Mouse (Mus musculus): Measurements from ENCODE around the gene Kdm4c. TPM values are rescaled to one million over a fixed set of nuclear protein-coding genes. Genes with fewer than 3 reads are reported as not detected.
"Not testable (repeated sequence)": the region's sequence is repeated elsewhere in the genome, so short reads cannot be mapped to it uniquely, and the experiment has no call there.

Kdm4c gene
- total RNA-seq (2014; rRNA removed; ENCODE audit: low replicate concordance) (6.5 and 8.1 TPM in 2 replicates), polyA plus RNA-seq (2015; fragmentation: Nextera tagmentation; extraction: Ambion mirVana) (7.1 and 7.6 TPM in 2 replicates)

DNA sequence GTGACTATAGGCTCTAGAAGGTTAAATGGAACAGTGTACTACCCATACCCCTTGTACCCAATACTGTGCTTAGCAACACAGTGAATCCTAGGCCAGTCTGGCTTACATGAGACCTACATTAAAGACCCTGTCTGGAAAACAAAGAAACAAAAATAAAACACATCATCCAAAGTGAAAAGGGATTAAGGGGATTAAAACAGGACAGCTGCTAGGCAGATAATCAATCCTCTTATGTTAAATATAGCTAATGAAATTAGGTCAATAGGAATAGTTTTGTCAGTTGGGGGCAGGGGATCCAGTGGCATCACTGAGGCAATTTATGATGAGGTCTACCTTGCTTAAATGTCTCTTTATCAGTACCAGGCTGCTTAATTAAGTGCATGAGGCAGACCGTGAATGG is at the start of gene Kdm4c:
Gene Kdm4c (plus strand): TSS at position 322 of the 400 bp plus-strand sequence.
- no peak for DNase-seq (ENCODE audit: low spot score)
- Histone ChIP-seq H3K9ac (replicated peaks; ENCODE audit: low read depth, low read length) (no peak within 1 kb of the TSS), H3K27ac (ENCODE audit: low read depth) (no peak within 1 kb of the TSS), H3K4me2 (ENCODE audit: low read depth, low read length) (no peak within 1 kb of the TSS), H3K27me3 (ENCODE audit: control insufficient read depth, insufficient read depth, low read length) (no peaks in the 10 kb centered on the region), H3K36me3 (replicated peaks; ENCODE audit: control insufficient read depth, insufficient read depth, low read length) (no peaks in the 10 kb centered on the region), H3K4me1 (ENCODE audit: control insufficient read depth, insufficient read depth) (no peaks in the 10 kb centered on the region), H3K9me3 (replicated peaks; ENCODE audit: control insufficient read depth, low read length) (no peaks in the 10 kb centered on the region), H3K4me3 (ENCODE audit: low read depth, low read length) (no peak within 1 kb of the TSS)
- TF ChIP-seq EP300 (IDR thresholded peaks at IDR 0.05; ENCODE audit: low read depth) = no peak
- no peak for TF ChIP-seq CTCF (IDR thresholded peaks at IDR 0.05; ENCODE audit: low read depth)
- no peak for ATAC-seq (ENCODE audit: insufficient read depth, low read depth)
- WGBS = 83% methylated on average over 1 of the region's 1 CpGs

DNA sequence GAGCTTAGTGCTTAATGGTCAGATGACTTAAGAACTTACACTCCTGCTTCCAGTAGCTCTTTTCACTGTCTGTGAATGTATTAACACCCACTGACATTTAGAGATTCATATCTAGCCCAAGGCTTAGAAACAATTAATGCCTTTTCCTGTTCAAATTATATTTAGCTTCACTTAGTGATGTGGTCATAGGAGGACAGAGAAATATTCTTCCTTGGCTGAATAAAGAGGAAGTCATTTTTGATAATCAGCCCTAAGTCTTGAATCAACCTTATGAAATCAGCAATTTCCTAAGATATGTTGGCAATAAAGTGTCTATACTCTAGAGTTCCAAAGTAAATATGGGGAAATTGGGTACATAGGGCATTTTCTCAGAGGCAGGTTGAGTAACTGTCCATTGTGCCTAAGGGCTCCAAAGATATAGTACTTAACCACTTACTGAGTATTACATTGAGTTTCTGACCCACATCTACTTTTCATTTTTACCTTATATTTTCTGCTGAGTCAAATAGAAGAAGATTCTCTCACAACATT is 41.0 kb upstream of the Kdm4c start:
- H3K36me3 ChIP-seq (replicated peaks; ENCODE audit: control insufficient read depth, insufficient read depth, low read length) = no peaks in the 10 kb centered on the region
- no peaks in the 10 kb centered on the region for H3K4me1 ChIP-seq (ENCODE audit: control insufficient read depth, insufficient read depth)
- no peak overlapping the region for H3K4me3 ChIP-seq (ENCODE audit: low read depth, low read length)
- no peak overlapping the region for H3K4me2 ChIP-seq (ENCODE audit: low read depth, low read length)
- H3K9me3 ChIP-seq (replicated peaks; ENCODE audit: control insufficient read depth, low read length) = no peaks in the 10 kb centered on the region
- no peak for TF ChIP-seq CTCF (IDR thresholded peaks at IDR 0.05; ENCODE audit: low read depth)
- no peak for TF ChIP-seq EP300 (IDR thresholded peaks at IDR 0.05; ENCODE audit: low read depth)
- no peaks in the 10 kb centered on the region for H3K27me3 ChIP-seq (ENCODE audit: control insufficient read depth, insufficient read depth, low read length)
- no peak overlapping the region for H3K9ac ChIP-seq (replicated peaks; ENCODE audit: low read depth, low read length)
- H3K27ac ChIP-seq (ENCODE audit: low read depth) = no peak overlapping the region
- ATAC-seq (ENCODE audit: insufficient read depth, low read depth) (no peak), DNase-seq (ENCODE audit: low spot score) (no peak)

DNA sequence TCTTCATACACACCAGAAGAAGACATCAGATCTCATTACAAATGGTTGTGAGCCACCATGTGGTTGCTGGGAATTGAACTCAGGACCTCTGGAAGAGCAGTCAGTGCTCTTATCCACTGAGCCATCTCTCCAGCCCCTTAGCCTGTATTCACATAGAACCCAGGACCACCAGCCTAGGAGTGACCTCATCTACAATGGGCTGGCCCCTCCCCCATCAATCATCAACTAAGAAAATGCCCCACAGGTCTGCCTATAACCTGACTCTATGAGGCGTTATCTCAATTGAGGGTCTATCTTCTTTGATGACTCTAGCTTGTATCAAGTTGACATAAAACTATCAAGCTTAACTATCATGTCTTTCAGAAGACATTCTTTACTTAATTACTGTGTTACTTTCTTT is 20.5 kb upstream of the Kdm4c start:
- not testable (repeated sequence) for H3K4me1 ChIP-seq (ENCODE audit: control insufficient read depth, insufficient read depth); H3K36me3 ChIP-seq (replicated peaks; ENCODE audit: control insufficient read depth, insufficient read depth, low read length); DNase-seq (ENCODE audit: low spot score); H3K27ac ChIP-seq (ENCODE audit: low read depth); H3K9me3 ChIP-seq (replicated peaks; ENCODE audit: control insufficient read depth, low read length); H3K27me3 ChIP-seq (ENCODE audit: control insufficient read depth, insufficient read depth, low read length); H3K4me3 ChIP-seq (ENCODE audit: low read depth, low read length); H3K4me2 ChIP-seq (ENCODE audit: low read depth, low read length); ATAC-seq (ENCODE audit: insufficient read depth, low read depth); H3K9ac ChIP-seq (replicated peaks; ENCODE audit: low read depth, low read length)
- 82% methylated on average over 1 of the region's 1 CpGs for WGBS

DNA sequence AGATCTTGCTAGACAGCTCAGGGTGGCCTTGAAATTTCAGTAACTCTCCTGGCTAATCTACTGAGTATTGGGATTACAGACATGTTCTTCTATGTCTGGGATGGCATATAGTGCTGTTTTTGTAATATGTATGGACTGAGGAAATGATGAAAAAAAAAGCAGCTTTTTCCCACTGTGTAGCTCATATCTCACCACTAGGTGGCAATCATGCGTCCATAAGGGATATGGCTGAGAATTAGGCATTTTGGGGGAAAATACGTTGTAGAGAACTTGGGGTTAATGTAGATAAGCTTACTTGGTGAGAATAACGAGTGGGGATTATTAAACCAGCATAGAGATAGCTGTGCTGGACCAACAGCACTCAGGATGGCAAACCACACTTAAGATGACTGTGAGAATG is 19.9 kb upstream of the Kdm4c start:
- Histone ChIP-seq H3K27ac (ENCODE audit: low read depth) (no peak overlapping the region), H3K9me3 (replicated peaks; ENCODE audit: control insufficient read depth, low read length) (no peaks in the 10 kb centered on the region), H3K4me3 (ENCODE audit: low read depth, low read length) (no peak overlapping the region), H3K9ac (replicated peaks; ENCODE audit: low read depth, low read length) (no peak overlapping the region), H3K4me1 (ENCODE audit: control insufficient read depth, insufficient read depth) (no peaks in the 10 kb centered on the region), H3K27me3 (ENCODE audit: control insufficient read depth, insufficient read depth, low read length) (no peaks in the 10 kb centered on the region), H3K4me2 (ENCODE audit: low read depth, low read length) (no peak overlapping the region), H3K36me3 (replicated peaks; ENCODE audit: control insufficient read depth, insufficient read depth, low read length) (no peaks in the 10 kb centered on the region)
- 28% methylated on average over 3 of the region's 3 CpGs for WGBS
- ATAC-seq (ENCODE audit: insufficient read depth, low read depth) (no peak), DNase-seq (ENCODE audit: low spot score) (no peak)
- peak; percentile 51 for TF ChIP-seq CTCF (IDR thresholded peaks at IDR 0.05; ENCODE audit: low read depth)
- TF ChIP-seq EP300 (IDR thresholded peaks at IDR 0.05; ENCODE audit: low read depth) = no peak

DNA sequence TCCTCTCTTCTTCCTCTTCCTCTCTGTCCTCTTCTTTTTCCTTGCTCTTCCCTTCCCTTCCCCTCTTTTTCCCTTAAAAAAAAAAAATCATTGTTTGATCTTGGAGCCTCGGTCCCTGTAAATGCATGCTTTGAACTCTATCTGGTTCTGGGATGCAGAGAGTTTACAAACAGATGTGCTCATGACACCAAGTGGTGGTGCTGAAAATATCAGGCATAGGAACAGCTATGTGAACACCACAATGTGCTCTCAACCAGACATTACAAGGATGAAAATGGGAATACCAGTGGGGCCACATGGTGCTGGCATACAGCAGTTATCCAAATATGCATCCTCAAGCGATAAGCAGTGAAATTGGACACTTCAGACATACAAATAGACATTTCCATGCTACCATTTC is 18.1 kb upstream of the Kdm4c start:
- WGBS = 68% methylated on average over 2 of the region's 2 CpGs

DNA sequence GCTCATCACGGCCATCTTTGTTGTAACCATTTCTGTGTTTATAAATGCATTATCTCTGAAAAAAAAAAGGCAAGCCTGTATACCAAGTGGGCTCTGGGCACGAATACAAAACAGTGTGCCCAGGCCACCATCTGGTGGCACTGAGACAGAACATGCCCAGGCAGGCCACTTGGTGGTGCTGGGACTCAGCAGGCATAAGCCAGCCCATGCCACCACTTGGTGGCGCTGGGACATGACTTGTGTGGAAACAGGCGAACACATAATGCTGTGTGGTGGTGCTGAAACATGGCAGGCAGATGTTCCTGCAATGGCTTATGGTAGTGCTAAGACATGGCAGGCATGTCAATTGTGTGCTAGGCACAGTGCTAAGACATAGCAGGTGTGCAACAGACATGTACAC is 11.3 kb upstream of the Kdm4c start:
- Histone ChIP-seq H3K4me3 (ENCODE audit: low read depth, low read length) (no peak overlapping the region), H3K27ac (ENCODE audit: low read depth) (no peak overlapping the region), H3K4me2 (ENCODE audit: low read depth, low read length) (no peak overlapping the region), H3K4me1 (ENCODE audit: control insufficient read depth, insufficient read depth) (no peaks in the 10 kb centered on the region), H3K27me3 (ENCODE audit: control insufficient read depth, insufficient read depth, low read length) (no peaks in the 10 kb centered on the region), H3K36me3 (replicated peaks; ENCODE audit: control insufficient read depth, insufficient read depth, low read length) (no peaks in the 10 kb centered on the region), H3K9me3 (replicated peaks; ENCODE audit: control insufficient read depth, low read length) (no peaks in the 10 kb centered on the region), H3K9ac (replicated peaks; ENCODE audit: low read depth, low read length) (no peak overlapping the region)
- no peak for DNase-seq (ENCODE audit: low spot score)
- TF ChIP-seq EP300 (IDR thresholded peaks at IDR 0.05; ENCODE audit: low read depth) = no peak
- peak; percentile 18; the same call in 1 of the 2 replicates for TF ChIP-seq CTCF (IDR thresholded peaks at IDR 0.05; ENCODE audit: low read depth)
- WGBS = 71% methylated on average over 4 of the region's 4 CpGs
- ATAC-seq (ENCODE audit: insufficient read depth, low read depth) = no peak

More for the DNA sequence above, 18.1 kb upstream of the Kdm4c start:
- H3K4me2 ChIP-seq (ENCODE audit: low read depth, low read length) = no peak overlapping the region
- H3K27ac ChIP-seq (ENCODE audit: low read depth) = no peak overlapping the region
- H3K36me3 ChIP-seq (replicated peaks; ENCODE audit: control insufficient read depth, insufficient read depth, low read length) = no peaks in the 10 kb centered on the region
- H3K4me1 ChIP-seq (ENCODE audit: control insufficient read depth, insufficient read depth) = no peaks in the 10 kb centered on the region
- ATAC-seq (ENCODE audit: insufficient read depth, low read depth) (no peak), DNase-seq (ENCODE audit: low spot score) (peak; percentile 8)
- no peak overlapping the region for H3K9ac ChIP-seq (replicated peaks; ENCODE audit: low read depth, low read length)
- H3K27me3 ChIP-seq (ENCODE audit: control insufficient read depth, insufficient read depth, low read length) = no peaks in the 10 kb centered on the region
- H3K9me3 ChIP-seq (replicated peaks; ENCODE audit: control insufficient read depth, low read length) = no peaks in the 10 kb centered on the region
- H3K4me3 ChIP-seq (ENCODE audit: low read depth, low read length) = no peak overlapping the region
- no peak for TF ChIP-seq EP300 (IDR thresholded peaks at IDR 0.05; ENCODE audit: low read depth)
- TF ChIP-seq CTCF (IDR thresholded peaks at IDR 0.05; ENCODE audit: low read depth) = peak; percentile 16; the same call in 1 of the 2 replicates

All from heart, postnatal 0 days (tissue).